Mouse (Mus musculus) right cerebral cortex, adult 18-20 months (tissue): ENCODE results near the gene Crhr1.

Experiments
- DNase-seq: peaks from one replicate; pipeline ENCODE4 v3.0.0; 2022; ENCODE audit warnings: mixed read lengths

Crhr1 gene

DNA sequence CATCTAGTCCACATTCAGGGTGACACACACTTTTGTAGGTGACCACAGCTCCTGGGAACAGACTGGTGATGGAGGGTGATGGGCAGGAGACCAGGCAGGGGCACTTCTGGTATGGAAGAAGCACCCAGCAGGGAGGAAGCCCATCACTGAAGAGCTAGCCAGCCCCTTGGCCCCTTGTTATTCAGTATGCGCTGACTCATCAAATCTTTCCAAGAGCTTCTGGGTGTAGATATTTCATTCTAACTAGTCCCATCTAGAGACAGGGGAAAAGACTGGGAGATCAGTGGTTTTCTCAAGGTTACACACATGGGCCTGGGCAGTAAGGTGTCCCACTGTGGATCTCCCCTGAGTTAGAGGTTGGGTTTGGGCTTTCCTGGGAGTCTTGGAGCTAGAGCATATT, 12.3 kb downstream of the Crhr1 start:
- DNase-seq = no peak

DNA sequence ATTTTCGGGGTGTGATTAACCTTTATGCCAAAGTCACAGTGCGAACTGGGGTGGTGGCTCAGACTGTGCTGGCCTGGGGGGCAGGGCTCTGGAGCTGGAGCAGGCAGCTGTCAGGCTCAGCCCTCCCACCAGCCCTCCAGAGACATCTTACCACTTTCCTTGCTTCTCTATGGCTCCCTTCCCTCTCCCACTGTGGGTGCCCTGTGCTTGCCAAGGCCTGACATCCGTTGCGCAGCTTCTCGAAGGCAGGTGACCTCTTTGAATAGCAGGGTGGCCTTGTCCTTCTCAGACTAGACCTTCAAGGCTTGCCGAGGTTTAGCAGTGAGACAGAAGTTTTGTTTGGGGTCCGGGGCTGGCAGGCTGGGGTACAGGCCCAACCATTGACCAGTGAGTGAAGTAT, 16.1 kb downstream of the Crhr1 start:
- no peak for DNase-seq

DNA sequence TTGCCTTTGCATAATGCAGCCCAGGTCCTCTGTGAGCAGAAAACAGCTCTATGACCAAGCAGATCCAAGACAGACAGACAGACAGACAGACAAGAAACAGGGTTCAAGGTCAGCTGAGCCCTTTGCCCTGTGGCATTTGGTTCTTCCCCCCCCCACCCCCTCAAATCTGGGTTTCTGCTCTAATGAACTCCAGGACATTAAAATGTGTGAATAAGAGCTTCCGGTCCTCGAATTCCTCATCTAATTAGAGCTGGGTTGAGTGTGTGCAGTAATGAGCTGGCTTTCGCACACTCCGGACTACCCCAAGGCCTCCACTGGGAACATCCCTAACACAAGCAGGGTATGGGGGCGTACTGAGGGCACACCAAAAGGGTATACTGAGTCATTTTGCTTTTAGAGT, 18.3 kb downstream of the Crhr1 start:
- DNase-seq = no peak

- no peak for DNase-seq
Observed at GRCm38 (mm10) chr11:104154332-104154731, 21.7 kb downstream of the Crhr1 start.

DNA sequence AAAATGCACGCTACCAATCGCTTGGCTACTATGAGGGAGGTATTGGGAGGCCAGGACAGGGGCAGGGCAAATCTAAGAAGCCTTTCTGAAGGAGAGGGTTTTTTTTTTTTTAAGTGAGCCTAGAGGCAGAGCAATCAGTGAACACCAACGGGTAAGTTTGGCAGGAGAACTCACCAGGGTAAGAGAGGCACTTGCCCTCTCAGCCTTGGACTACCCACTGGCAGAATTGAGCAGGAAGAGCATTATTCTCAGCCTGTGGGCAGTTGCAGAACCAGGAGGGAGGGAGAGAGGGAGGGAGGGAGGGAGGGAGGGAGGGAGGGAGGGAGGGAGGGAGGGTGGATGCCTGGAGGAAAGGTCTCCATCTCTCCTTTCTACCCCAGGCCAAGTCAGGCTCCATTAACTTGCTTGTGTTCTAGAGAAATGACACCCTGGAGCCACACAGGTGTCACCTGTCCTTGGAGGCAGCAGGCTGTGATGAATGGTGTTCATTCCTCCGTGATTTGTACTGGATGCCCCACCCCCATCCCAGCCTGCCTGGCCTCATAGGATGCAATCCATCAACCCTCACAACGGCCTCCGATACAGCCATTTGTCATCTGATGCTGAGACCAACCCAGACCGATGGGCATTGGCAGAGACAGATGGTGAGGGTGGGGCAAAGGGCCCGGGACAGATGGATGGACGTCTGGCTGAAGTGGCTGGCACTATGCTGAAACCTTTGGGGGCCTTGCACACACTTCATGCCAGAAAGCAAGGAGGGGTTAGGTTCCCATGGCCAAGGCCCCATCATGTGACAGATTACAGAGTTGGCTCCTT, 22.4 kb downstream of the Crhr1 start:
- no peak for DNase-seq

DNA sequence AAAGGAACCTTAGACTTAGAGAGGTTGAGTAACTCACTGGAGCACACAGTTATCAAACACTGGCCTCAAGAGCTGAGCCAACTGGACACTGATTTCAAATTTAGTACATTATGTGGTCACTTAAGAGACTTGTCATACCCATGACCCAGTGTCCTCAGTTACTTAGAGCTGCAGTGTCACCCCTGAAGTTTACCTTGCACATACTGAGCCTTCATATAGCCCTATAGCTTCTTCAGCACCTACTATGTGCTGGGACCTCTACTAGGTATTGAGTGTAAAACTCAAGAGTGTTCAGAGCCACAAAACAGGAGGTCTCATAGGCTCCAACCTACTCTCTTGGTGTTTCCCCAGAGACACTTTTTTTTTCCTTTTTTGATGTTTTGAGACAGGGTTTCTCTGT, 23.2 kb downstream of the Crhr1 start:
- DNase-seq = no peak

DNA sequence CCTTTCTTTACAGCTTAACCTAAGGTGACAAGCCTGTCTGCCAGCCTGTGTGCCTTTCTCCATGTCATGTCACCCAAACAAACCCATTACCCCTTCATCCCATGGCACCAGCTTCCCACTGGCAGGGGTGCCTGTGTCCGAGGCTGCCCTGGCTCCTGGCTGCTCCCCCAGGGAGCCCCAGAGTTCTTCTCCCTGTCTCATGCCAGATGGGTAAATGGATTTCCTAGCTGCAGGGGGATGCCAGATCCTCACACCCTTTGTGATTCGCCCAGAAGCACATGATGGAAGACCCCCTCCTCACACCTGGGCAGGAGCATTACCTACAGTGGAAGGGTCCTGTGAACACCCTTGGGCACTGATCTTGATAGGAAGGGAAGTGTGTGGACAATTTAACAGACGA, 23.7 kb downstream of the Crhr1 start:
- no peak for DNase-seq

GRCm38 (mm10) chr11:104157603-104158259, 25.1 kb downstream of the Crhr1 start:
- peak; percentile 88 for DNase-seq

DNA sequence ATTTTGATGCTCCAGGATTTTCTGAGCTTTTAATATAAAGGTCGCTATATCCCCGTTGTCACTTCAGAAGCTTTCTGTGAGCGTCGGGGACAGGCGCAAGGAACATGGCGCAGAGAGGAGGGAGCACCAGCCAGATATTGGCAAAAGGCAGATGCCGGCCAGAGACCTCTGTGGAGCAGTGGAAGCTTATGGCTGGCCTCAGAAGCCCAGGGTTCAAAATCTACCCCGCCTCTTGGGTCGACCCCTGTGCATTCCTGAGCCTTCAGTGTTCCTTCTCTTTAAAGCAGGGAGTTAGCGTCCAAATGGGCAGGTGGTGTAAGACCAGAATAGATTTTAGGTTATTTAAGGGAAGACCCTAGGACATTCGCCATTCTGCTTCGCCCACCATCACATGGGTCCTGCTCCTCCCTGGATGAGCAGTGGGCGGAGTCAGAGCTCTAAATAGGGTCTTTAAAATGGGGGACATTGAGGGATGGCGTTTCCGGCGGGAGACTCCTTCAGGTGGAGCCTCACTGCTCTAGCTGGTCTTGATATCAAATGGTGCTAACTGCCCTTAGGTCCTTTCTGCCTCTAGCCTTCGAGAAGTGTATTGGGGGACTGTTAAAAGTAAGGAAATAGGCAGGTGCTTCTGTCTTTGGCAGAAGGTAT, 25.7 kb downstream of the Crhr1 start:
- DNase-seq = no peak

- DNase-seq = no peak
Observed at GRCm38 (mm10) chr11:104159769-104160272, 27.2 kb downstream of the Crhr1 start.

- no peak for DNase-seq
Observed at GRCm38 (mm10) chr11:104161153-104161552, 28.5 kb downstream of the Crhr1 start.

DNA sequence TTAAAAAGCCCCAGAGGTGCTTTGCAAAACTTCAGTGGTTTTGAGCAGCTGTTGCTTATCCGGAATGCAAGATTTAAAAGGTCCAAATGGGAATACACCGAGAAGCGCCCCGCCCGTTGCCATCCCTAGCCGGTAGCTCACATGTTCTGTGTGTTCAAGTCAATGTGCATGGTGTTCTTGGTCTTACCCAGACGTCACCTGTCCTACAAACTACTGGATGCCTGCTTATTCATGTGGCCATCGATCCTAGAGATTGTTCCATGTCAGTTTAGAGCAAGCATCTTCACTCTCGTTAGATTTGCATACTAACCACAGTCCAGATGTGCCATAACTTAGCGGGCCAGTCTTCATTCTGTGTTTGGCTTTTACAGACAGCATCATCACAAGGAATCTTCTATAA, 31.6 kb downstream of the Crhr1 start:
- no peak for DNase-seq

GRCm38 (mm10) chr11:104171281-104171781, 38.7 kb downstream of the Crhr1 start:
- peak; percentile 80 for DNase-seq

DNA sequence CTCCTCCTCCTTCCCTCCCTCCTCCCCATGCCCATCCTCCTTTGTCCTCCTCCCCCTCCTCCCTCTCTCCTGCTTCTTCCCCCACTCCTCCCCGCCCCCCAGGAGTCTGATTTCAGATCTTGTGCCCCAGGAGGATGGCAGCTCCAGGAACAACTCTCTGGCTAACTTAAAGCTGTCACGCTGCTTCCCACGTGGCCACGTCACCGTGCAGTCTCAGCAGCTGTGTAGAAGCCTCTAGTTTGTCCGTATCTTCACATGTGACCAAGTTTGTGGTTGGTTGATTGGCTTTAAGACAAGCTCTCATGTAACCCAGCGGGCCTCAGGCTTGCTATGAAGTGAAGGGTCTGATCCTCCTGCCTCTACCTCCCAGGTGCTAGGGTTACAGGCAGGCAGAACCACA, 46.2 kb downstream of the Crhr1 start:
- DNase-seq = peak; percentile 44

- no peak for DNase-seq
Observed at GRCm38 (mm10) chr11:104179804-104180203, 47.1 kb downstream of the Crhr1 start.

DNA sequence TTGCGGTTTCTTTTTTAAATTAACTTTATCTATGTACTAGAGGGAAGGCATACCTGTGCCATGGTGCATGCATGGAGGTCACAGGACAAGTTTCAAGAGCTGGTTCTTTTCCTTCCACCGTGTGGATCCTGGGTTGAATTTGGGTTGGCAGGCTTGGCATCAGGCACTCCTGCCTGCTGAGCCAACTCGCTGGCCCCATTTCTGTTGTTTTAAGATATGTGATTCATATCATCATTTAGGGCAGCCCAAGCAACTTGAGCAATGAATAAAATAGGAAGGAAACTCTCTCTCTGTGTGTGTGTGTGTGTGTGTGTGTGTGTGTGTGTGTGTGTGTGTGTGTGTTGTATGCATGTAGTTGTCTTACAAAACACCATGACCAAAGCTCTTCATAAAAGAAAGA, 49.5 kb downstream of the Crhr1 start:
- no peak for DNase-seq

DNA sequence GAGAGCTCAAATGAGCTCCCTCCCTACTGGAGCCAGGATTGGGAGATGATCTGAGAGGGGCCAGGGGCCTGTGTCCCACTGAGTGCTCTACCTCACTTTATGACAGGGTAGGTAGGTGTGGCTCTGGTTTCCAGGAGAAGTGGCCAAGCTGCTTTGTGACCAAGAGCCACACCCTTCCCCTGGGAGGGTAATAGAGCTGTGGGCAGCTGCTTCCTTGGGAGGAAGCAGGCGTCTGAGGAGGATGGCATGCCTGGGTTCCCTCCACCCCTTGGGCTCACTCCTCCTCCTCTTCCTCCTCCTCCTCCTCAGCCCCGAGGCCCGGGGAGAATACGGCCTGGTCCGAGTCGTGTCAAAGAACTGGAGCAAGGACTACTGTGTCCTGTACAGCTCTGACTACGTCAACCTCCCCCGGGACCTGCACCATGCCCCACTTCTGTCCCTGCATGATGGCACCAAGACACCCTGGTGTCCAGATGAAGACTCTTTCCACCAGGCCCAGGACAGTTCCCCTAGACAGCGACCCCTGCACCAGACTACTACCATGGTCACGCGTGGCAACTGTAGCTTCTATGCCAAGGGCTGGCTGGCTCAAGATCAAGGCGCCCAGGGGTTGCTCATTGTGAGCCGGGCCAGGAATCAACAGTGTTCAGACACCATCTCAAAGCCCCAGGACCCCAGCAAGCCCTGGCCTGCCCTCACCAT, 53.6 kb downstream of the Crhr1 start, which contains the start of gene Sppl2c:
Sppl2c (plus strand) TSS at position 193 of the 702 bp plus-strand sequence.
- no peak for DNase-seq

DNA sequence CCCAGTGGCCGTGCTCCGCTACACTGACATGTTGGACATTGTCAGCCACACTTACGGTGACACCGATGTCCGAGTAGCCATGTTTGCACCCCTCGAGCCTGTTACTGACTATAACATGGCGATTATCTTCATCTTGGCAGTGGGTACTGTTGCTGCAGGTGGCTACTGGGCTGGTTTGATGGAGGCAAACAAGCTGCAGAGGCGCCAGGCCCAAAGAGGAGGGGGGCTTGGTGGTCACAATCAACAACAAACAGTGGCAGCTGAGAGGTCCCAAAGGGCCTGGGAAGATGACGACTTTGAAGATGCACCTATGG, 54.1 kb downstream of the Crhr1 start:
- no peak for DNase-seq

- no peak for DNase-seq
Observed at GRCm38 (mm10) chr11:104187766-104188165, 55.1 kb downstream of the Crhr1 start.

GRCm38 (mm10) chr11:104190008-104190407, 57.4 kb downstream of the Crhr1 start:
- no peak for DNase-seq

DNA sequence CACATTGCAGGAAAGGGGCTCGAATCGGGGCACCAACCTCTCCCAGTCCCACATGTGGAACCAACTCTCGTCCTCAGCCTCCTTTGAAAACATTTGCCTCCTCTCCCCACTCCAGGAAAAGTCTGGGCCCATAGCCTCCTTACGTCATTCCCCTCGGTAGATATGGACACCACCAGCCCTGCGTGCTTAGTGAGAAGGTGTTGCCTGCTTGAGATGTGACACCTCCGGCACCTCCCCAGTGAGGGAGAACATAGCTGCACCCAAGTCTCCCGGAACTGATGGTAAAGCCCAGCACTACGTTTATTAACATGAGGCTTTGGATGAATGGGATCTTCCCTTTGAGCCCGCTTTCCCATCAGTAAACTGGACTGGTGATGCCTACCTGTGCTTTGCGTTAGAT, 62.7 kb downstream of the Crhr1 start:
- DNase-seq = no peak

DNA sequence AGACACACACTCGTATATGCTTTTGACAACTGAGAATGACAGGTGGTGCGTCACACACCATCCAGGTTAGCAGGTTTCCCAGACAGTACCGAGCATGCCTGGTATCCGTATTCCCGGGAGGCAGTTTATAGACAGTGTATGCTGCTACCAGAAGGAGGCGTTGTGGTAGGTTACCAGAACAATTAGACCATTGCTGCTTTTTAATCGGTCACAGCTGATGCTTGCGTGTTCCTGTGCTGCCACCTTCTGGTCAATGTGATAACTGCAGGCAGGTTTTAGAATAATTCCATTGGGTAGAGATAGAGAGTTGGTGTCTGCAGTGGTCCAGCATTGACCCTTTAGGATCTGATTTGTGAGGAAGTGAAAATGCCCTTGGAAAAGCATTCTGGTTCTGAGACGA, 63.1 kb downstream of the Crhr1 start:
- DNase-seq = peak; percentile 89

DNA sequence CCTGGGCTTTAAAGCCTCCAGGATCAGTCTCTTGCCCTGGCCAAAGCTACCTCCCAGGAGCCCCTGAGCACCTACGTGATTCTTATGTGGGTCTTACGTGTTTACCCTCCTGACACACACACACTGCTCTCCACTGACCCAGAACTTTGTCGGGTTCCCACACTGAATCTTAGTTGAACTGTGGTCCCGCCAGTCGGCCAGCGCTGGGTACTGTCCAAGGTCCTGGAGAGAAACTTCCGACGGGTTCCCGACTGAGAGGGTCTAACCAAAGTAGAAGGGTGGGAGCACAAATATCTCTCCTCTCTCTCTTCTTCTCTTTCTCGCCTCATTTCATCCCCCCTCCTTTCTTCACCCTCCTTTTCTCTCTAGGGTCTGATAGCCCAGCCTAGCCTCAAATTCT, 65.2 kb downstream of the Crhr1 start:
- DNase-seq = no peak
